In genomic region chr17:31075471-31075870, GRCm38 (mm10) we compare ENCODE assay signal across 11 mouse cellular contexts. TPM values are rescaled to one million over a fixed set of nuclear protein-coding genes. Genes with fewer than 3 reads are reported as not detected.
DNase-seq lines count a peak whose midpoint lies in the region; ATAC-seq and TF ChIP-seq lines count a peak whose summit lies in the region.
"Had no signal": no experiment of that assay in that cellular context is flagged by ENCODE, and none has a peak within 500 bp of the region (broad histone marks: within the 10 kb centered on the region; RNA-seq: fewer than 3 reads in every experiment).

No protein-coding gene starts in this region.

- H3K4me1 ChIP-seq in liver, adult 2 months (ENCODE audit: control insufficient read depth, insufficient read depth, low read length) = peaks cover 15% of the 10 kb centered on the region; the same call in 1 of the 2 replicates
- H3K4me1 ChIP-seq in liver, embryonic 11.5 days (replicated peaks; ENCODE audit: control insufficient read depth, insufficient read depth, low read length) = peaks cover 49% of the 10 kb centered on the region
- peaks cover 42 to 83% of the 10 kb centered on the region in 2 experiments for H3K4me1 ChIP-seq in CH12.LX (ENCODE audit: control insufficient read depth in 1 of 2, insufficient read depth in 2 of 2)
- H3K4me1 ChIP-seq in hindbrain, embryonic 16.5 days (ENCODE audit: control insufficient read depth, insufficient read depth, low read depth, low read length) = peaks cover 53% of the 10 kb centered on the region

- DNase-seq in liver, adult 2 months (ENCODE audit: extremely low read depth, low read depth, low spot score) = peak; percentile 48
- DNase-seq in liver, embryonic 11.5 days (ENCODE audit: low spot score) = no peak
- DNase-seq in B cell, adult 2 months = peak; percentile 64 to 67
- peak; percentile 62 for DNase-seq in CH12.LX (ENCODE audit: extremely low read depth)
- no peak for DNase-seq in adrenal gland, adult 2 months

- TF ChIP-seq CTCF in liver, adult 2 months (IDR thresholded peaks at IDR 0.05; ENCODE audit: low read depth, low read length) = no peak
- no peak for TF ChIP-seq CTCF in CH12.LX (conservative IDR thresholded peaks at IDR 0.05 in 1 of 2, IDR thresholded peaks at IDR 0.05 in 1 of 2; ENCODE audit: low read depth in 2 of 2, low read length in 2 of 2)

- WGBS in liver, adult 2 months = 72% methylated on average over 5 of the region's 5 CpGs
- 86% methylated on average over 5 of the region's 5 CpGs for WGBS in liver, embryonic 11.5 days
- WGBS in macrophage (ENCODE audit: missing documents) = 51% methylated on average over 5 of the region's 5 CpGs
- 84% methylated on average over 5 of the region's 5 CpGs for WGBS in hindbrain, embryonic 16.5 days

- H3K27me3 ChIP-seq in liver, adult 2 months (ENCODE audit: control insufficient read depth, insufficient read depth, low read length) = no peaks in the 10 kb centered on the region
- no peaks in the 10 kb centered on the region for H3K27me3 ChIP-seq in liver, embryonic 11.5 days (replicated peaks; ENCODE audit: control insufficient read depth, insufficient read depth, low read length)
- no peaks in the 10 kb centered on the region for H3K27me3 ChIP-seq in CH12.LX (replicated peaks)
- no peaks in the 10 kb centered on the region for H3K27me3 ChIP-seq in hindbrain, embryonic 16.5 days (replicated peaks; ENCODE audit: control insufficient read depth, insufficient read depth, low read length)
- H3K27me3 ChIP-seq: embryonic facial prominence, embryonic 13.5 days had no signal

- TF ChIP-seq POLR2A in liver, adult 2 months (IDR thresholded peaks at IDR 0.05; ENCODE audit: extremely low read depth, insufficient read depth, low read length) = no peak
- no peak; the same call in 1 of the 2 replicates for TF ChIP-seq POLR2A in CH12.LX (IDR thresholded peaks at IDR 0.05; ENCODE audit: low read depth, low read length)

- TF ChIP-seq RAD21 in CH12.LX (IDR thresholded peaks at IDR 0.05; ENCODE audit: low read depth, low read length) = no peak

- no peak overlapping the region for H3K4me2 ChIP-seq in liver, embryonic 11.5 days
- H3K4me2 ChIP-seq in CH12.LX (ENCODE audit: insufficient read depth, low read depth, poor library complexity, severe bottlenecking) = peak overlapping the region; percentile 46
- no peak overlapping the region for H3K4me2 ChIP-seq in hindbrain, embryonic 16.5 days (ENCODE audit: low read length)
- H3K4me2 ChIP-seq: embryonic facial prominence, embryonic 13.5 days had no signal

- no peaks in the 10 kb centered on the region for H3K36me3 ChIP-seq in liver, adult 2 months (ENCODE audit: control insufficient read depth, insufficient read depth, low read length)
- no peaks in the 10 kb centered on the region for H3K36me3 ChIP-seq in liver, embryonic 11.5 days (ENCODE audit: control insufficient read depth, insufficient read depth, low read length)
- H3K36me3 ChIP-seq in CH12.LX (replicated peaks in 1 of 2; ENCODE audit: control insufficient read depth in 1 of 2, insufficient read depth in 1 of 2, low read length in 1 of 2) (no peaks in the 10 kb centered on the region), macrophage (ENCODE audit: inconsistent target) (peaks cover 35% of the 10 kb centered on the region; the same call in 1 of the 2 replicates)
- H3K36me3 ChIP-seq in hindbrain, embryonic 16.5 days (ENCODE audit: control insufficient read depth, insufficient read depth, low read length) = no peaks in the 10 kb centered on the region
- H3K36me3 ChIP-seq: embryonic facial prominence, embryonic 13.5 days; hindbrain, embryonic 10.5 days had no signal

- no peak overlapping the region; the same call in 1 of the 2 replicates for H3K9ac ChIP-seq in liver, adult 2 months (ENCODE audit: low read depth, low read length)
- H3K9ac ChIP-seq in liver, embryonic 11.5 days (ENCODE audit: low read depth, low read length) = no peak overlapping the region
- peak overlapping the region; percentile 63 for H3K9ac ChIP-seq in CH12.LX (ENCODE audit: insufficient read depth, low read depth)
- H3K9ac ChIP-seq in hindbrain, embryonic 16.5 days (ENCODE audit: low read depth, low read length) = no peak overlapping the region
- H3K9ac ChIP-seq: embryonic facial prominence, embryonic 13.5 days had no signal

- peak overlapping the region; percentile 88 for H3K27ac ChIP-seq in liver, adult 2 months (replicated peaks; ENCODE audit: insufficient read depth, low read depth, low read length)
- H3K27ac ChIP-seq in liver, embryonic 11.5 days (ENCODE audit: low read depth, low read length) = no peak overlapping the region
- H3K27ac ChIP-seq in CH12.LX (ENCODE audit: insufficient read depth, low read depth) (peak overlapping the region; percentile 90), macrophage (peak overlapping the region; percentile 27)
- no peak overlapping the region for H3K27ac ChIP-seq in hindbrain, embryonic 16.5 days (ENCODE audit: low read depth, low read length)
- H3K27ac ChIP-seq: embryonic facial prominence, embryonic 13.5 days; hindbrain, embryonic 10.5 days had no signal

- ATAC-seq in liver, embryonic 11.5 days (replicated peaks; ENCODE audit: low FRiP score) = no peak
- no peak for ATAC-seq in hindbrain, embryonic 16.5 days

- in situ Hi-C loops in CH12.LX (cut with MboI; ENCODE audit: low pct_ligation_motif_present, low pct_unique_long_range_greater_than_20kb, low sequenced_read_pairs) = loop anchor here (10.0 kb wide), 1 partner anchor 51 kb away; no protein-coding TSS in a partner anchor

- H3K4me3 ChIP-seq in liver, adult 2 months (ENCODE audit: insufficient read depth, low read depth, low read length) = peak overlapping the region; percentile 20; the same call in 1 of the 2 replicates
- H3K4me3 ChIP-seq in liver, embryonic 11.5 days (ENCODE audit: low read depth, low read length) = no peak overlapping the region
- H3K4me3 ChIP-seq in CH12.LX (replicated peaks in 1 of 3; ENCODE audit: low read depth in 2 of 3, low read length in 2 of 3, poor library complexity in 1 of 3) (peak overlapping the region; percentile 19 to 27 (median 23)), macrophage (ENCODE audit: inconsistent target) (no peak overlapping the region)
- no peak overlapping the region for H3K4me3 ChIP-seq in hindbrain, embryonic 16.5 days (ENCODE audit: low read length)
- H3K4me3 ChIP-seq: embryonic facial prominence, embryonic 13.5 days; hindbrain, embryonic 10.5 days had no signal

- H3K9me3 ChIP-seq in liver, embryonic 11.5 days (ENCODE audit: control insufficient read depth, low read length) = no peaks in the 10 kb centered on the region
- no peaks in the 10 kb centered on the region for H3K9me3 ChIP-seq in CH12.LX (replicated peaks; ENCODE audit: low read length)
- H3K9me3 ChIP-seq in hindbrain, embryonic 16.5 days (ENCODE audit: control insufficient read depth, low read length) = no peaks in the 10 kb centered on the region
- H3K9me3 ChIP-seq: embryonic facial prominence, embryonic 13.5 days; hindbrain, embryonic 10.5 days had no signal

- H3K79me2 ChIP-seq in liver, adult 2 months (ENCODE audit: control insufficient read depth, insufficient read depth, low read length) = no peaks in the 10 kb centered on the region; the same call in 1 of the 2 replicates
- H3K79me2 ChIP-seq in CH12.LX (replicated peaks; ENCODE audit: control insufficient read depth, extremely low read depth, insufficient read depth, poor library complexity, severe bottlenecking) (no peaks in the 10 kb centered on the region), macrophage (ENCODE audit: inconsistent target) (peaks cover 100% of the 10 kb centered on the region)

- peak; percentile 71 for TF ChIP-seq EP300 in CH12.LX (IDR thresholded peaks at IDR 0.05; ENCODE audit: low read length)

- dilution Hi-C loops in CH12.LX (cut with MboI; ENCODE audit: extremely low pct_ligation_motif_present, extremely low pct_unique_long_range_greater_than_20kb, low sequenced_read_pairs) = no loop called here

TF ChIP-seq in CH12.LX, 34 proteins besides CTCF, POLR2A, EP300 and RAD21 (continues in another document):
- TF ChIP-seq ELF1 (IDR thresholded peaks at IDR 0.05; ENCODE audit: low read depth, low read length) = no peak
- peak; percentile 38; the same call in 1 of the 2 replicates for TF ChIP-seq JUN (IDR thresholded peaks at IDR 0.05; ENCODE audit: insufficient read depth, low read depth, low read length)
- TF ChIP-seq BHLHE40 (IDR thresholded peaks at IDR 0.05; ENCODE audit: low read depth, low read length) = peak; percentile 43; the same call in 1 of the 2 replicates
- TF ChIP-seq CHD2 (IDR thresholded peaks at IDR 0.05; ENCODE audit: low read length) = no peak; the same call in 1 of the 2 replicates
- TF ChIP-seq MEF2A (IDR thresholded peaks at IDR 0.05; ENCODE audit: borderline replicate concordance, low read depth, low read length) = peak; percentile 67; the same call in 1 of the 2 replicates

RNA-seq across cellular contexts. Expression of gene Abcg1, which starts 18.0 kb away (rescaled TPM):
- 5.0 and 6.0 TPM in 2 replicates for total RNA-seq in liver, adult 2 months (2014; rRNA removed)
- 1.8 and 3.4 TPM in 2 replicates for polyA plus RNA-seq in liver, adult 2 months (2012; rRNA removed)
- 6.5 and 6.7 TPM in 2 replicates for polyA plus RNA-seq in liver, embryonic 11.5 days (2014; fragmentation: Nextera tagmentation; extraction: Ambion mirVana)
- 4.6 and 5.2 TPM in 2 replicates for total RNA-seq in CH12.LX (2012; rRNA removed)
- 1.9 and 2.2 TPM in 2 replicates for total RNA-seq in CH12.LX (2014; rRNA removed)
- 1.7 and 2.2 TPM in 2 replicates for polyA plus RNA-seq in CH12.LX (2012; ENCODE audit: insufficient read length, low read depth)
- total RNA-seq in macrophage (2018; cell fraction: chromatin; rRNA removed) = 100 to 1,000 TPM in 22 of 26 experiments, 10 to 100 TPM in 4; 45.0 to 348 (median 216) TPM
- total RNA-seq in macrophage (2018; cell fraction: cytosol; rRNA removed) = 100 to 1,000 TPM; 113 to 311 (median 211) TPM
- total RNA-seq in macrophage (2018; cell fraction: nucleus; rRNA removed) = 100 to 1,000 TPM in 19 of 26 experiments, 10 to 100 TPM in 7; 53.9 to 293 (median 194) TPM
- 23.2 to 132 TPM (median 107 TPM) in 3 replicates for polyA plus RNA-seq in macrophage (2018)
- polyA plus RNA-seq in hindbrain, embryonic 16.5 days (2015; fragmentation: Nextera tagmentation; extraction: Ambion mirVana) = 20.2 and 20.9 TPM in 2 replicates
- 10 to 100 TPM in 1 of 2 experiments, 1 to 10 TPM in 1; 5.2 to 18.6 TPM for total RNA-seq in adrenal gland, adult 2 months (2021)
- 7.9 and 8.2 TPM in 2 replicates for polyA plus RNA-seq in adrenal gland, adult 2 months (2012; rRNA removed)

RNA-seq across cellular contexts. Expression of gene Tff3, which starts 54.0 kb away (rescaled TPM):
- total RNA-seq in liver, adult 2 months (2014; rRNA removed) = 0.37 and 3.8 TPM in 2 replicates
- 0.72 and 2.9 TPM in 2 replicates for polyA plus RNA-seq in liver, adult 2 months (2012; rRNA removed)
- polyA plus RNA-seq in liver, embryonic 11.5 days (2014; fragmentation: Nextera tagmentation; extraction: Ambion mirVana) = 2.1 and 2.5 TPM in 2 replicates
- total RNA-seq in CH12.LX (2012; rRNA removed) = not detected in 2 replicates
- total RNA-seq in CH12.LX (2014; rRNA removed) = not detected in 2 replicates
- polyA plus RNA-seq in CH12.LX (2012; ENCODE audit: insufficient read length, low read depth) = not detected in 2 replicates
- not detected for total RNA-seq in macrophage (2018; cell fraction: chromatin; rRNA removed)
- total RNA-seq in macrophage (2018; cell fraction: cytosol; rRNA removed) = not detected
- total RNA-seq in macrophage (2018; cell fraction: nucleus; rRNA removed) = not detected
- not detected in 3 replicates for polyA plus RNA-seq in macrophage (2018)
- polyA plus RNA-seq in hindbrain, embryonic 16.5 days (2015; fragmentation: Nextera tagmentation; extraction: Ambion mirVana) = 0.94 and 1.1 TPM in 2 replicates
- not detected for total RNA-seq in adrenal gland, adult 2 months (2021)
- polyA plus RNA-seq in adrenal gland, adult 2 months (2012; rRNA removed) = 0.44 and 0.48 TPM in 2 replicates
- total RNA-seq: midbrain, postnatal 0 days had no signal
- polyA plus RNA-seq: embryonic facial prominence, embryonic 13.5 days; hindbrain, embryonic 10.5 days; urinary bladder, adult 2 months had no signal

Comparison
In these comparisons a context has a peak if more than half of its experiments do, and no peak if none do; other contexts are left out.
1. DNase-seq: peak in liver, adult 2 months (single experiment), B cell, adult 2 months (2 of 2) and CH12.LX (single experiment); none in liver, embryonic 11.5 days (single experiment) and adrenal gland, adult 2 months (single experiment).
2. H3K27ac ChIP-seq: peak in liver, adult 2 months (single experiment), CH12.LX (single experiment) and macrophage (single experiment); none in liver, embryonic 11.5 days (single experiment) and hindbrain, embryonic 16.5 days (single experiment).
3. H3K4me3 ChIP-seq: peak in liver, adult 2 months (single experiment) and CH12.LX (3 of 3); none in liver, embryonic 11.5 days (single experiment), macrophage (single experiment) and hindbrain, embryonic 16.5 days (single experiment).